Mouse (Mus musculus): ENCODE measurements around the gene Casq1. TPM values are rescaled to one million over a fixed set of nuclear protein-coding genes. Genes with fewer than 3 reads are reported as not detected.

Casq1 gene
- polyA plus RNA-seq, 2 experiments, result 14.9 to 17.8 TPM

- H3K4me1 ChIP-seq (ENCODE audit: control insufficient read depth, insufficient read depth, low read length), result 0 out of 2 replicates have a peak, but pooled peaks cover 4% of the 10 kb centered on the region
- no peak overlapping the region for H3K27ac ChIP-seq (replicated peaks; ENCODE audit: low read depth, low read length)
- no peaks in the 10 kb centered on the region for H3K9me3 ChIP-seq (ENCODE audit: control insufficient read depth, low read length)
- H3K4me2 ChIP-seq (replicated peaks; ENCODE audit: low read depth, low read length, severe bottlenecking), result no peak overlapping the region
- H3K4me3 ChIP-seq (replicated peaks; ENCODE audit: low read length), result no peak overlapping the region
- 27% methylated on average over 16 of the region's 16 CpGs for WGBS
- H3K9ac ChIP-seq (ENCODE audit: low read depth, low read length, severe bottlenecking), result no peak overlapping the region
- H3K27me3 ChIP-seq (ENCODE audit: control insufficient read depth, insufficient read depth, low read length), result peaks cover 13% of the 10 kb centered on the region
- no peak for DNase-seq (ENCODE audit: low spot score)
- H3K36me3 ChIP-seq (ENCODE audit: control insufficient read depth, insufficient read depth, low read length), result no peaks in the 10 kb centered on the region
- no peak for TF ChIP-seq POLR2A (IDR thresholded peaks at IDR 0.05; ENCODE audit: borderline replicate concordance, extremely low read depth, insufficient read depth, insufficient read length)
- ATAC-seq (ENCODE audit: low FRiP score, low read depth), result no peak
Measured at GRCm38 (mm10) chr1:172243547-172244205, 24.0 kb upstream of the Casq1 start.

GRCm38 (mm10) chr1:172242401-172242800, 22.7 kb upstream of the Casq1 start:
- Histone ChIP-seq H3K4me2 (replicated peaks; ENCODE audit: low read depth, low read length, severe bottlenecking) (no peak overlapping the region), H3K27ac (replicated peaks; ENCODE audit: low read depth, low read length) (no peak overlapping the region), H3K4me3 (replicated peaks; ENCODE audit: low read length) (no peak overlapping the region), H3K27me3 (ENCODE audit: control insufficient read depth, insufficient read depth, low read length) (peaks cover 13% of the 10 kb centered on the region), H3K36me3 (ENCODE audit: control insufficient read depth, insufficient read depth, low read length) (no peaks in the 10 kb centered on the region), H3K9me3 (ENCODE audit: control insufficient read depth, low read length) (no peaks in the 10 kb centered on the region), H3K9ac (ENCODE audit: low read depth, low read length, severe bottlenecking) (no peak overlapping the region), H3K4me1 (ENCODE audit: control insufficient read depth, insufficient read depth, low read length) (0 out of 2 replicates have a peak, but pooled peaks cover 4% of the 10 kb centered on the region)
- no peak for TF ChIP-seq POLR2A (IDR thresholded peaks at IDR 0.05; ENCODE audit: borderline replicate concordance, extremely low read depth, insufficient read depth, insufficient read length)
- ATAC-seq (ENCODE audit: low FRiP score, low read depth), result no peak; the same call in 1 of the 2 replicates
- no peak for DNase-seq (ENCODE audit: low spot score)
- WGBS, result 40% methylated on average over 2 of the region's 2 CpGs

- no peak overlapping the region for H3K27ac ChIP-seq (replicated peaks; ENCODE audit: low read depth, low read length)
- H3K9me3 ChIP-seq (ENCODE audit: control insufficient read depth, low read length), result no peaks in the 10 kb centered on the region
- 64% methylated on average over 6 of the region's 6 CpGs for WGBS
- H3K4me1 ChIP-seq (ENCODE audit: control insufficient read depth, insufficient read depth, low read length), result 0 out of 2 replicates have a peak, but pooled peaks cover 4% of the 10 kb centered on the region
- ATAC-seq (ENCODE audit: low FRiP score, low read depth) (no peak), DNase-seq (ENCODE audit: low spot score) (no peak)
- no peak overlapping the region for H3K4me2 ChIP-seq (replicated peaks; ENCODE audit: low read depth, low read length, severe bottlenecking)
- no peak for TF ChIP-seq POLR2A (IDR thresholded peaks at IDR 0.05; ENCODE audit: borderline replicate concordance, extremely low read depth, insufficient read depth, insufficient read length)
- no peaks in the 10 kb centered on the region for H3K36me3 ChIP-seq (ENCODE audit: control insufficient read depth, insufficient read depth, low read length)
- no peak overlapping the region for H3K9ac ChIP-seq (ENCODE audit: low read depth, low read length, severe bottlenecking)
- peaks cover 13% of the 10 kb centered on the region for H3K27me3 ChIP-seq (ENCODE audit: control insufficient read depth, insufficient read depth, low read length)
- no peak overlapping the region for H3K4me3 ChIP-seq (replicated peaks; ENCODE audit: low read length)
Measured at GRCm38 (mm10) chr1:172240945-172241708, 21.5 kb upstream of the Casq1 start.

- DNase-seq (ENCODE audit: low spot score), result no peak
- Histone ChIP-seq H3K4me2 (replicated peaks; ENCODE audit: low read depth, low read length, severe bottlenecking) (no peak overlapping the region), H3K4me3 (replicated peaks; ENCODE audit: low read length) (no peak overlapping the region), H3K27me3 (ENCODE audit: control insufficient read depth, insufficient read depth, low read length) (no peaks in the 10 kb centered on the region), H3K9me3 (ENCODE audit: control insufficient read depth, low read length) (no peaks in the 10 kb centered on the region), H3K4me1 (ENCODE audit: control insufficient read depth, insufficient read depth, low read length) (no peaks in the 10 kb centered on the region), H3K36me3 (ENCODE audit: control insufficient read depth, insufficient read depth, low read length) (no peaks in the 10 kb centered on the region), H3K9ac (ENCODE audit: low read depth, low read length, severe bottlenecking) (no peak overlapping the region), H3K27ac (replicated peaks; ENCODE audit: low read depth, low read length) (no peak overlapping the region)
- TF ChIP-seq POLR2A (IDR thresholded peaks at IDR 0.05; ENCODE audit: borderline replicate concordance, extremely low read depth, insufficient read depth, insufficient read length), result no peak
- no peak for ATAC-seq (ENCODE audit: low FRiP score, low read depth)
- WGBS, result 90% methylated on average over 1 of the region's 1 CpGs
Measured at GRCm38 (mm10) chr1:172229215-172229614, 9.5 kb upstream of the Casq1 start.

- WGBS, result 87% methylated on average over 2 of the region's 2 CpGs
- H3K27ac ChIP-seq (replicated peaks; ENCODE audit: low read depth, low read length), result no peak overlapping the region
- no peaks in the 10 kb centered on the region for H3K4me1 ChIP-seq (ENCODE audit: control insufficient read depth, insufficient read depth, low read length)
- H3K36me3 ChIP-seq (ENCODE audit: control insufficient read depth, insufficient read depth, low read length), result no peaks in the 10 kb centered on the region
- no peaks in the 10 kb centered on the region for H3K9me3 ChIP-seq (ENCODE audit: control insufficient read depth, low read length)
- no peak overlapping the region for H3K9ac ChIP-seq (ENCODE audit: low read depth, low read length, severe bottlenecking)
- H3K4me3 ChIP-seq (replicated peaks; ENCODE audit: low read length), result no peak overlapping the region
- no peak for TF ChIP-seq POLR2A (IDR thresholded peaks at IDR 0.05; ENCODE audit: borderline replicate concordance, extremely low read depth, insufficient read depth, insufficient read length)
- H3K27me3 ChIP-seq (ENCODE audit: control insufficient read depth, insufficient read depth, low read length), result no peaks in the 10 kb centered on the region
- no peak for ATAC-seq (ENCODE audit: low FRiP score, low read depth)
- H3K4me2 ChIP-seq (replicated peaks; ENCODE audit: low read depth, low read length, severe bottlenecking), result no peak overlapping the region
- DNase-seq (ENCODE audit: low spot score), result no peak
Measured at GRCm38 (mm10) chr1:172228209-172228608, 8.5 kb upstream of the Casq1 start.

All from limb, embryonic 14.5 days (tissue).